Mouse (Mus musculus) stomach, postnatal 0 days (tissue): ENCODE data around the gene Rufy1. TPM values are rescaled to one million over a fixed set of nuclear protein-coding genes. Genes with fewer than 3 reads are reported as not detected.

ENCODE experiments used
- ATAC-seq: fragments of 200-750 bp; cut with Nextera tagmentation; 2 replicates; pipeline ENCODE4 v1.8.0; 2017; ENCODE audit not compliant: low FRiP score, low TSS enrichment
- DNase-seq: peaks from one replicate; pipeline ENCODE4 v3.0.0-alpha.2; 2016; ENCODE audit warnings: low spot score
- H3K27ac ChIP-seq: fragments of 300-500 bp; sonication (generic); replicated peaks from 2 replicates; pipeline ENCODE4 v1.5.1; 2014; ENCODE audit warnings: mild to moderate bottlenecking, control low read depth
- H3K27me3 ChIP-seq: fragments of 300-500 bp; sonication (generic); 2 replicates; pipeline ENCODE4 v1.6.1; 2014; ENCODE audit warnings: low read length; ENCODE audit not compliant: control insufficient read depth, insufficient read depth
- H3K36me3 ChIP-seq: fragments of 300-500 bp; sonication (generic); 2 replicates; pipeline ENCODE4 v1.6.1; 2014; ENCODE audit warnings: low read length, mixed read lengths; ENCODE audit not compliant: control insufficient read depth, insufficient read depth
- H3K4me1 ChIP-seq: fragments of 300-500 bp; sonication (generic); replicated peaks from 2 replicates; pipeline ENCODE4 v1.6.1; 2014; ENCODE audit warnings: antibody characterized with exemption; ENCODE audit not compliant: control insufficient read depth, insufficient read depth
- H3K4me2 ChIP-seq: fragments of 300-500 bp; sonication (generic); replicated peaks from 2 replicates; pipeline ENCODE4 v1.6.1; 2014; ENCODE audit warnings: low read depth, mild to moderate bottlenecking, control low read depth, moderate library complexity
- H3K4me3 ChIP-seq: fragments of 300-500 bp; sonication (generic); 2 replicates; pipeline ENCODE4 v1.5.1; 2014; ENCODE audit warnings: low read depth, low read length, control low read depth
- H3K9ac ChIP-seq: fragments of 300-500 bp; sonication (generic); 2 replicates; pipeline ENCODE4 v1.6.1; 2014; ENCODE audit warnings: mild to moderate bottlenecking, low read length, control low read depth, mixed read lengths
- H3K9me3 ChIP-seq: fragments of 300-500 bp; sonication (generic); 2 replicates; pipeline ENCODE4 v1.6.1; 2016; ENCODE audit warnings: low read length; ENCODE audit not compliant: control insufficient read depth
- CTCF ChIP-seq: IDR thresholded peaks from 2 replicates; pipeline ENCODE4 v1.5.1; 2016; ENCODE audit warnings: antibody characterized with exemption, low read depth, mild to moderate bottlenecking, moderate library complexity
- EP300 ChIP-seq: optimal IDR thresholded peaks from 2 replicates; pipeline ENCODE3; 2016; ENCODE audit warnings: antibody characterized with exemption
- WGBS: fragments of 180-500 bp; shearing (Covaris S2); extraction: QIAGEN DNeasy Blood & Tissue Kit; methylation state at CpG from one replicate; pipeline ENCODE4 v1.1.7; 2014; 5-methylcytosine and 5-hydroxymethylcytosine counted together
- polyA plus RNA-seq: library from polyadenylated mRNA; unstranded; fragments of >200 nt; fragmentation: Nextera tagmentation; extraction: Ambion mirVana; gene quantifications from 2 replicates; pipeline ENCODE4 v1.2.1, GENCODE M21; 2015

Gene Rufy1
- polyA plus RNA-seq, 1 experiment from 2014 or later, result 18.7 TPM

DNA sequence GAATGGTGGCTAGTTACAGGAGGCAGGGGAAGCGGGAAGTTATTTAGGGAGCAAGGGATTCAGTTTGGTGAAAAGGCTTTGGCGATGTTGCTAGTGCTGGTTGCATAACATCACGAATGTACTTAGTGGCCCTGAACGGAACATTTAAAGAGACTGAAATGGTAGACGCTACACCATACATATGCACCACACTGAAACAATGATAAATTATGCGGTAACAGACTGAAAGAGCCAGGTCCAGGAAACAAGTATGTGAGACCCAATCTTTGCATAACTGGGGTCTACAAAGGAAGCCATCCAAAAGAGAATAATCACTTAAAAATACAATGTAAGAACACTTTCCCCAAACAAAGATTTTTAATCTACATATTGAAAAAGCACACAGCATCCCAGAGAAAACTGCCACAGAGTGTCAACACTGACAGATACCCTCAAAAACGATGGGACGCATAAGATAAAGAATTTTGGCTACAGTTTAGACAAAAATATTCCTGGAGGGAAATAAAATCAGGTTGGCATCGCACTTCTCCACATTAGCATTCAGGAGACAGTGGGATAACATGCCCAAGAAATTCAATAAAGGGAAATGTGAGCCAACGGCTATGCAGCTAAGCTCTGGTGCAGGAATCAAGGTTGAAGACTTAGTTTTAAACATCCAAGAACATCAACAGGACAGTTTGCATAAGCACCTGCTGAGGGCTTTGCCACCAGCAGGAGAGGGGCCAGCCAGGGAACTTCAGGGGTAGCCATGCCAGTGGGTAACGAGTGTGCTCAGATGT is 41.4 kb upstream of the Rufy1 start:
- Histone ChIP-seq H3K4me3 (no peak overlapping the region), H3K27me3 (no peaks in the 10 kb centered on the region), H3K9ac (no peak overlapping the region), H3K9me3 (no peaks in the 10 kb centered on the region), H3K27ac (no peak overlapping the region), H3K36me3 (no peaks in the 10 kb centered on the region), H3K4me1 (no peaks in the 10 kb centered on the region), H3K4me2 (no peak overlapping the region)
- no peak for ATAC-seq
- TF ChIP-seq EP300 (no peak), CTCF (no peak)
- 91% methylated on average over 11 of the region's 11 CpGs for WGBS
- no peak for DNase-seq

DNA sequence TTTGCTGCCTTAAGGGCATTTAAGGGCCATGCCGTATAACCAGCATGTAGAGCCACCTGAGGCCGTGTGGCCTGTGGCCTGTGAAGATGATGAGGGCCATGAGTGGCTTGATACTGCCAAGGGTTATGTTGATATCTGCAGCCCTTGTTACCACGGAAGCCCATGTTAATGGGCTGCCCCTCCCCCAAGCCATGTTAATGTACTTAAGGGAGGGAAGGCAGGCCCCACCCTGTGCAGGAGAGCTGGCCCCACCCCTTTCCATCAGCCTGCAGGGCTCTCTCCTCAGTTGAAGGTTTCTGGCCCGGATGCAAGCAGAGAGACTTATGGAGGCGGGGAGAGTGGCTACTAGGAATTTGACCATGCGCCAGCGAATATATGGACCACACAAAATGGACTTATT is 30.6 kb upstream of the Rufy1 start:
- Histone ChIP-seq H3K9me3 (no peaks in the 10 kb centered on the region), H3K9ac (no peak overlapping the region), H3K27ac (no peak overlapping the region), H3K36me3 (no peaks in the 10 kb centered on the region), H3K4me2 (no peak overlapping the region), H3K27me3 (no peaks in the 10 kb centered on the region), H3K4me1 (no peaks in the 10 kb centered on the region), H3K4me3 (no peak overlapping the region)
- WGBS, result 64% methylated on average over 7 of the region's 7 CpGs
- DNase-seq (no peak), ATAC-seq (peak; percentile 21; the same call in 1 of the 2 replicates)
- TF ChIP-seq EP300 (no peak), CTCF (no peak)

DNA sequence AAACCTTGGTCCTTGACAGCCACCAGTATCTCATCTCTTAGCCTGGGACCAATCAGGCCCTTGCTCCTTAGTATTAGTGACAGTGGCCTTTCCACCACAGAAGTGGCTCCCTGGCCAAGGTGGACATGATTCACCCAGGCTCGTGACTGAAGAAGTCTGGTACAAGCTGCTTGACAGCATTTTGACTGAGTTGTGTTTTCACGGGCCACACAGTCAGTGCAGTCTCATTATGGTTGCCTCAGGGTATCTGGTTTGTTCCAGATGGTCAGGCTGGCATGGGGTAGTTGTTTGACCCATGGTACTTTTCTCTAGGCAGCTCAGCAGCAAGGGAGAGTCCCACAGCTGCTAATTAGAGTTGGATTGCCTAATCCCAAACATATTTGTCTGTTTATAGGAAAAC is 28.3 kb upstream of the Rufy1 start:
- H3K27ac ChIP-seq, result no peak overlapping the region
- no peak for ATAC-seq
- H3K27me3 ChIP-seq, result no peaks in the 10 kb centered on the region
- no peak overlapping the region for H3K4me3 ChIP-seq
- no peaks in the 10 kb centered on the region for H3K9me3 ChIP-seq
- whole genome bisulfite sequencing, result 75% methylated on average over 2 of the region's 2 CpGs
- no peak overlapping the region for H3K9ac ChIP-seq
- H3K4me1 ChIP-seq, result no peaks in the 10 kb centered on the region
- DNase-seq, result no peak
- no peak overlapping the region for H3K4me2 ChIP-seq
- no peaks in the 10 kb centered on the region for H3K36me3 ChIP-seq
- TF ChIP-seq CTCF (no peak), EP300 (no peak)

DNA sequence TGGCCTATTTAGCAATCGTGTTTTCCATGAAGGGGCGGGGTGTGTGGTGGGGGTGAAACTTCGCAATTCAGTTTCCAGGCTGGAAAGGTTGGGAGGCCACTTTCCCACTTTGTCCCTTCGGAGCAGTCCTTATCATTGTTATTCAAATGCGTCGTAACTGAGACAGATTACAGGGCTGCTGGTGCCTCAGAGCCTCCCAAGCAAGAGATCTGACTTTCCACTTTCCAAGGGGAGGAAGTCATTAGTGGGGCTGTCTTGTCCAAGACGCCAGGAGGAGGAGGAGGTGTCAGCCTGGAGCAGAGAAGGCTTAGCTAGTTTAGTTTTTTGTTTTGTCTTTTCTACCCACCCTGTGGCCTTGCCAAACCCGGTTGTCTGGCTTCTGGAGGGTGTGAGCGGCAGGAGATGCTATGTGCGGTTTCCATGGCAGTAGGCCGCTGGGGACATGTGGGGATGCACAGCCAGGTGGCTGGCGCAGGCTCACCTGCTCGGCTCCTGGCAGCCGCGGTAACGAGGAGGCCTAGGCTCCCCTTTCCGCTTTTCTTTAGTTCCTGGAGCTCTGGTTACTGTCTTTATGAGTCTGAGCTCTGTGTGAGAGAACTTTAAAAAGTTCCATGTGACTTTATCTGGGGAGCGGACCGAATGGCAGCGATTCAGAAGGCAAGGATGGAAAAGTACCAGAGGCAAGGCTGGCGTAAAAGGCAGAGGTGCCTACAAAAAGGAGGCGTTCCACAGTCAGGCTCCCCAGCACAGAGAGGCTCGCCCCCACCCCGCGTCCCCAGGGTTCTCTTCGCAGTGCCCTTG is 26.4 kb upstream of the Rufy1 start:
- 10% methylated on average over 26 of the region's 26 CpGs for WGBS
- ATAC-seq (no peak), DNase-seq (peak; percentile 32)
- Histone ChIP-seq H3K4me3 (no peak overlapping the region), H3K36me3 (no peaks in the 10 kb centered on the region), H3K9me3 (no peaks in the 10 kb centered on the region), H3K9ac (no peak overlapping the region), H3K4me1 (no peaks in the 10 kb centered on the region), H3K4me2 (peak overlapping the region; percentile 23), H3K27me3 (no peaks in the 10 kb centered on the region), H3K27ac (no peak overlapping the region)
- no peak for TF ChIP-seq EP300
- no peak for TF ChIP-seq CTCF

DNA sequence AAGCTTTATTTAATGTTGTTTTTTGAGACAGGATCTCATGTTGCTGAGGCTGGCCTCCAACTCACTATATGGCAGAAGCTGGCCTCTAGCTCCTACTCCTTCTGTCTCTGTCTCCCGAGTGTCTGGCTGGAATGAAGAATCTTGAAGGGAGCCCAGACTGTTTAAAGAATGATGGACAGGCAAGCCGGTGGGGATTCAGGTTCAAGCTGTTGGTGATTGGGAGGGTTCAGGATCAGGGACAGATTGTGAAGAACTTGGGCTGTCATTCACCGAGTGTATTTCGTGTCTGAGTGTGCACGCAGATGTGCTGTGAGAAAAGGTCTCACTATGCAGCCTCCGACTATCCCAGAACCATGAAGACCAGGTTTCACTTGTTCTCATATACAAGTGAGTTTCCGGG is 25.5 kb upstream of the Rufy1 start:
- Histone ChIP-seq H3K4me1 (no peaks in the 10 kb centered on the region), H3K27me3 (no peaks in the 10 kb centered on the region), H3K9me3 (no peaks in the 10 kb centered on the region), H3K27ac (no peak overlapping the region), H3K4me3 (no peak overlapping the region), H3K9ac (no peak overlapping the region; the same call in 1 of the 2 replicates), H3K4me2 (no peak overlapping the region), H3K36me3 (no peaks in the 10 kb centered on the region)
- 59% methylated on average over 7 of the region's 7 CpGs for WGBS
- DNase-seq (no peak), ATAC-seq (no peak)
- no peak for TF ChIP-seq CTCF
- no peak for TF ChIP-seq EP300

DNA sequence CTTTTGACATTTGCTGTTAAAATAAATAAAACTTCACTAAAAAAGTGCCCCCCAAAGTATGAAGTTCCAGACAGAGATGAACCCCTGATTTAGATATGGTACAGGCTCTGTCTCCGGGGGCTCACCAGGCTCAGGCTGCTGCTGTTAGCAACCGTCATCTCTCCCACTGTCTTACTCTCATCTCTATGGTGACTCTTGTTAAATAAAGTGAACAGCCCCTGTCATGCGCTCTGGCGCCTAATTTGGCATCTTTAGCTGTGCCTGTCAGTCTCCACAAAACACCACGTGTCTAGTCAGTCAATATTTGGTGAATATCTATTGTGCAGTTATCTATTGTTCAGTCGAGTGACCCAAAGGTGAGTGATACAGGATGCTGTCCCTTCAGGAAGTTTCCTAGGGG is 24.0 kb upstream of the Rufy1 start:
- H3K27me3 ChIP-seq, result no peaks in the 10 kb centered on the region
- no peaks in the 10 kb centered on the region for H3K4me1 ChIP-seq
- no peaks in the 10 kb centered on the region for H3K9me3 ChIP-seq
- 53% methylated on average over 6 of the region's 6 CpGs for WGBS
- ATAC-seq, result no peak
- no peak overlapping the region for H3K9ac ChIP-seq
- no peaks in the 10 kb centered on the region for H3K36me3 ChIP-seq
- H3K4me3 ChIP-seq, result no peak overlapping the region
- no peak overlapping the region for H3K27ac ChIP-seq
- no peak overlapping the region for H3K4me2 ChIP-seq
- no peak for DNase-seq
- TF ChIP-seq CTCF (no peak), EP300 (no peak)
